Mouse (Mus musculus) cortical plate, adult 2 months (tissue): ENCODE results near the gene Pcyt2. TPM values are rescaled to one million over a fixed set of nuclear protein-coding genes. Genes with fewer than 3 reads are reported as not detected.
A peak's percentile ranks its signal among the peaks of the same experiment; 100 is the strongest.

Source experiments
- H3K27ac ChIP-seq: fragments of 200-500 bp; 2 replicates; pipeline ENCODE4 v1.5.1; 2012; ENCODE audit warnings: low read length, control low read depth, inconsistent platforms; ENCODE audit not compliant: insufficient read depth
- H3K4me1 ChIP-seq: fragments of 200-500 bp; 2 replicates; pipeline ENCODE4 v1.6.1; 2011; ENCODE audit warnings: low read length; ENCODE audit not compliant: control insufficient read depth, insufficient read depth
- H3K4me3 ChIP-seq: fragments of 200-500 bp; 2 replicates; pipeline ENCODE4 v1.5.1; 2011; ENCODE audit warnings: mild to moderate bottlenecking, low read length, control low read depth; ENCODE audit not compliant: insufficient read depth
- CTCF ChIP-seq: fragments of 200-500 bp; IDR thresholded peaks from 2 replicates; pipeline ENCODE4 v1.5.1; 2011; ENCODE audit warnings: mild to moderate bottlenecking, control low read depth, low read length; ENCODE audit not compliant: insufficient read depth; ENCODE audit errors: extremely low read depth
- POLR2A ChIP-seq: fragments of 200-500 bp; IDR thresholded peaks from 2 replicates; pipeline ENCODE4 v1.6.1; 2011; ENCODE audit warnings: mild to moderate bottlenecking, low read length, control low read depth; ENCODE audit not compliant: insufficient read depth; ENCODE audit errors: extremely low read depth
- polyA plus RNA-seq: library from polyadenylated mRNA; depleted of rRNA; stranded (reverse); fragments of >200 nt; gene quantifications from 2 replicates; pipeline ENCODE4 v1.2.3, GENCODE M21; 2012; rRNA removed

Gene Pcyt2
- polyA plus RNA-seq, 1 experiment: 281 TPM

DNA sequence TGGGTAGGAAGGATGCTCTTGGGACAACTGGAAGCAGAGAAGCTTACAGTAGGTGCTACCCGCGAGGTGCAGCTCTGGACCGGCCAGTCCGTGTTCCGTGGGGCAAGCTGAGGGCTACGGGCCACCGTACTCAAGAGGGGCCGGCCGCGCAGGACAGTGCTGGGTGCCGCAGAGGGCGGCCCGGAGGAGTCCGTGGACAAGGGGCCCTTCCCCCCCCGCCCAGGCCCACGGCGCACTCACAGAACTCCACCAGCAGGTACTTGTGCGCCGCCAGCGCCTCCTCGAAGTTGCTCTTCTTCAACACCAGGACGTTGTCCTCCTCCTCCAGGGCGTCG lies 45.4 kb downstream of the Pcyt2 start:
- Histone ChIP-seq H3K4me1 (peaks cover 6% of the 10 kb centered on the region; the same call in 1 of the 2 replicates), H3K27ac (no peak overlapping the region), H3K4me3 (peak overlapping the region; percentile 87)
- TF ChIP-seq CTCF (no peak), POLR2A (no peak)

DNA sequence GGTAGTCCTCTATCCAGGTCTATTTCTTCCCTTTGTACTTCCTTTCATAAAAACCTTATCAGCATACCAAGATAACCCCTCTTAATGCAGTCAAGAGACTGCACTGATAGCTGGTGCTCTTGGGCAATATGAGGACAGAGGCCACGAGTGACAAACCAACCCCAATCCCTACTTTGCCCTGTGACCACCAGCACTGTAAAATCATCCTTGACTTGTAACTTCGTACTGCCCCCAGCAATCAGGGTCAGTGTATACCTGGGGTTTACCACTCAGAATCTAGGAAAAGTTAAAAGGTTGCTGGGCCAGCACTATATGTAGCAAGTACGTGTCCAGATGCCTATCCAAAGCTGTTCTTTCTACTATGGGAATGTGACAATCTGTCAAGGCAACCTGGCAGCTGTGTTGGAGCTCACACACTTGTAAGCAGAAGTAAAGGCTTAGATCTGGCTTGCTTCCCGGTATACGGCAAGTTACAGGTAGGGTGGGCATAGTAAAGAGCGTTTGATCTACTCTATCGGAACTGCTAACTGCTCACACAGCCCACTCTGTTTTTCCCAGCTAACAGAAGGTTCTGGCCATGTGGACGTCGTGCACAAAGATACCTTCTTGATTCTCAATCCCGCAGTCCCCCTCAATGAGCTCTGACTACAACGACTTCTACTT lies 45.9 kb downstream of the Pcyt2 start:
- Histone ChIP-seq H3K27ac (no peak overlapping the region), H3K4me1 (peaks cover 6% of the 10 kb centered on the region; the same call in 1 of the 2 replicates), H3K4me3 (peak overlapping the region; percentile 87)
- TF ChIP-seq POLR2A (no peak), CTCF (no peak)

DNA sequence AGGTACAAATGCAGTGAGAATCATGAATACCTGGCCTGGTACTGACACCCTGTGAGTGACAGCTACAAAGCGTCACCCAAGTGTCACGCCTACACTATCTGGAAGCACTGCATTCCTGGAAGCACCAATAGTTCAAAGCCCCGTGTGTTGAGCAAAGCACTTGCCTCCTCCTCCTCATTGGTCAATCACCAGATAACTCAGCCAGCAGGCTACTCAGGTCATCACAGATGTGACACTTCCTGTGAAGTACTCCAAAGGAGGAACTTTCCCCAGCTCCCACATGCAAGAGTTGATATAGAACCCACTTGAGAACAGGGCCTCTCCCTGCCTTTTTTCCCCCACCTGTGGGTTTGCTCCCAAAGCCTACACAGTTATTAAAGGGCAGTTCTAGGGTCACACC lies 46.6 kb downstream of the Pcyt2 start:
- no peak for TF ChIP-seq POLR2A
- no peak for TF ChIP-seq CTCF
- H3K4me3 ChIP-seq: no peak overlapping the region

DNA sequence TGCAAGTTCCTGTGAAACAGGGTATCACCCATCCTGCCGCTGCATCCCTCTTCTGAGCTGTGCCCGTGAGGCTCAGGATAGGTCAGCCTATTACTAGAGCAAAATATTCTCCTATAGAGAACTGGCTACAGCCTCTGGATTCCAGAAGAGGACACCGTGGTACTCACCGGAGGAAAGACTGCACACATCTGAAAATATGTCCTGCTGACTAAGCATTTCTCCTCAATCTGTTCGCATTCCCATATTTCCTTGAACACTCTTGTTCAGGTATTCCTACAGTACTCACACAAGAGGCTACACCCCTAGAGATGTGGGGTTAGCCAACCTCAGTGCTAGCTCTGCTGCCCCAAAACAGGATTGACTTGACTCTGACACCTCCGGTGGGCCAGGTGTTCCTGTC lies 49.4 kb downstream of the Pcyt2 start:
- Histone ChIP-seq H3K4me3 (no peak overlapping the region), H3K27ac (no peak overlapping the region), H3K4me1 (peaks cover 4% of the 10 kb centered on the region; the same call in 1 of the 2 replicates)
- TF ChIP-seq CTCF (no peak), POLR2A (no peak)

More for the DNA sequence above, 46.6 kb downstream of the Pcyt2 start:
- H3K4me1 ChIP-seq: peaks cover 6% of the 10 kb centered on the region; the same call in 1 of the 2 replicates
- no peak overlapping the region for H3K27ac ChIP-seq

DNA sequence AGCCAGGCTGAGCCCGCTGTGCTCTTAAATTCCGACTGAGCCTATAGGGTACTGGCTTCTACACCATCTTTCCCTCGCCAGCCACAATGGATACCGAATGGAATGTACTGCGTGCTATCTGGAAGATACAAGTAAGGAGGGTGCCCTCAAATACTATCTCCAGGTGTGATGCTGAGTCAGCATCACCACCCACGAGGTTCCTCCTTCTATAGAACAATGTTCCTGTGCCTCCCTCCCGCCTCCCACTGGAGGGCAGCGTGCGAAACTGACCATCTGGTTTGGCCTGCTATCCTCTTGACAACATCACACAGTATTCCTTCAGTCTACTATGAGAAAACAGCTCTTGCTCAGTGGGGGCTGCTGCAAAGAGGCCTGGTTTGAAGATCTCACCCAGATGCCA lies 52.6 kb downstream of the Pcyt2 start:
- H3K4me1 ChIP-seq: no peaks in the 10 kb centered on the region
- H3K4me3 ChIP-seq: no peak overlapping the region
- H3K27ac ChIP-seq: no peak overlapping the region
- TF ChIP-seq CTCF (no peak), POLR2A (no peak)

DNA sequence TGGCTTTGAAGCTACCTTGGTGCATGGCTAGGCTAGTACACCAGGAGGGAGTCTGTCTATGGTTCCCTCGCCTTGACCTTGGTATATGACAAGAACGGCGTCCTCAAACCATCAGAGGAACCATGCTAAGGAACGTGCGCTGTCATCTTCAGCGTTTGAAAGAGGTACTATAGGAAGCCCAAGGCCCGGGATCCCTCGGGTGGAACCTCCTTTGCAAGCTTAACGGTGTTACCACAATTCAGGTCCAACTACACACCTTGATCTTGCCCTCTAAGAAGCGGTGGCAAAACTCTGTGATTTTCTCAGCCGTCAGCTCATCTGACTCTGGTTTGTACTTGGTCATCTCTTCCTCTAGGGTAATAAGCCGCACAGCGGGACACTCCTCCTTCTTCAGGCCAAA lies 54.8 kb downstream of the Pcyt2 start:
- TF ChIP-seq CTCF: no peak
- no peak for TF ChIP-seq POLR2A
- H3K4me3 ChIP-seq: no peak overlapping the region
- no peak overlapping the region for H3K27ac ChIP-seq
- H3K4me1 ChIP-seq: no peaks in the 10 kb centered on the region

DNA sequence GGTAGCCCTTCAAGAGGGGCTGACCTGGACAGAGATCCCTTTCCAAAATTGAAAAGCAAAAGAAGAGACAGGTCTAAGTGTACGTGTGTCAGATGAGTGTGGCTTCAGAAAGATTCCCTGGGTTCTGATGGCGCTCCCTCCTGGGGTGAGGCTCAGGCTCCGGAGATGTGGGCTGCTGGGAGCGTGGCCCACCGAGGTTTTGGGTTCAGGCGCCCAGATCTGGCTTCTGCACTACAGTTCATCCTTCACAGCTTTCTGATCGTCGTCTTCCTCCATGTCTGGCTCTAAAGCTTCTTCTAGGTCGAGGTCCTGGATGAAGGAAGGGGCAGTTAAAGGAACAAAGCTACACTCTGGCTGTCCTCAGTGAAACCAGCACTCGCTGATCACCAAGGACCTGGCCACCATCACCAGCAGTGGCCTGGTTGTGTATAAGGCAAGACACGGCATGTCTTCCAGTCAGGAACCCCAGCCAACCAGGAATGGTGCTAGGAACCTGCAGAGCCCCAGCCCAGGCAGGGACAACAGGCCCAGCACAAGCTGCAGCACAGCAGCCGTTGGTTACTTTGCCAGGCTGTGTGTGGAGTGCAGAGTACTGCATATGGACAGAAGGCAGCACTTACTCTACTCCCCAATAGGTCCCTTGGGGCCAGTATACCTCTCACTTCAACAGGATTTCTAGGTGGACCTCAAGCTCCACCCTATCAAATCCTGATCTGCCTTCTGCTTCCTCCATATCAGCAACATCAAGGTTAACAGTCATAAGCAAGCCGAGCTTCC lies 56.6 kb downstream of the Pcyt2 start:
- no peak overlapping the region for H3K27ac ChIP-seq
- no peak overlapping the region for H3K4me3 ChIP-seq
- no peaks in the 10 kb centered on the region for H3K4me1 ChIP-seq
- TF ChIP-seq CTCF: no peak
- no peak for TF ChIP-seq POLR2A

Other genes starting within 250 kb of the Pcyt2 start
- 22.8 and 23.9 TPM in 2 replicates for gene Faap100, start 239.2 kb downstream of the Pcyt2 start, polyA plus RNA-seq
- 62.0 and 62.7 TPM in 2 replicates for gene Nploc4, start 180.2 kb downstream of the Pcyt2 start, polyA plus RNA-seq
- 0.15 TPM in 1 of 2 replicates, not detected in the other for gene Tspan10, start 175.3 kb downstream of the Pcyt2 start, polyA plus RNA-seq
- 0.59 and 0.81 TPM in 2 replicates for gene Pde6g, start 164.4 kb downstream of the Pcyt2 start, polyA plus RNA-seq
- gene Oxld1, start 159.9 kb downstream of the Pcyt2 start, polyA plus RNA-seq: 15.0 and 17.4 TPM in 2 replicates
- 27.6 and 28.5 TPM in 2 replicates for gene Ccdc137, start 159.8 kb downstream of the Pcyt2 start, polyA plus RNA-seq
- gene Arl16, start 150.3 kb downstream of the Pcyt2 start, polyA plus RNA-seq: 46.0 and 46.2 TPM in 2 replicates
- gene Mrpl12, start 133.3 kb downstream of the Pcyt2 start, polyA plus RNA-seq: 96.3 and 96.6 TPM in 2 replicates
- gene Slc25a10, start 126.1 kb downstream of the Pcyt2 start, polyA plus RNA-seq: 29.0 and 30.0 TPM in 2 replicates
- gene Gcgr, start 87.2 kb downstream of the Pcyt2 start, polyA plus RNA-seq: 0.13 TPM in 2 replicates
- 158 and 160 TPM in 2 replicates for gene Mcrip1, start 68.2 kb downstream of the Pcyt2 start, polyA plus RNA-seq
- gene Ppp1r27, start 66.8 kb downstream of the Pcyt2 start, polyA plus RNA-seq: not detected in 2 replicates
- 88.9 and 91.2 TPM in 2 replicates for gene P4hb, start 44.7 kb downstream of the Pcyt2 start, polyA plus RNA-seq
- gene Arhgdia, start 36.3 kb downstream of the Pcyt2 start, polyA plus RNA-seq: 416 and 442 TPM in 2 replicates
- 42.1 and 46.9 TPM in 2 replicates for gene Alyref, start 19.6 kb downstream of the Pcyt2 start, polyA plus RNA-seq
- gene Anapc11, start 19.5 kb downstream of the Pcyt2 start, polyA plus RNA-seq: 148 and 161 TPM in 2 replicates
- 0.58 and 1.1 TPM in 2 replicates for gene Npb, start 9.5 kb downstream of the Pcyt2 start, polyA plus RNA-seq
- gene Sirt7, start 7.3 kb upstream of the Pcyt2 start, polyA plus RNA-seq: 98.2 and 105 TPM in 2 replicates
- gene Mafg, start 15.7 kb upstream of the Pcyt2 start, polyA plus RNA-seq: 83.7 and 83.9 TPM in 2 replicates
- 2.2 and 3.6 TPM in 2 replicates for gene Pycr1, start 25.8 kb upstream of the Pcyt2 start, polyA plus RNA-seq
- 3.4 and 3.6 TPM in 2 replicates for gene Myadml2, start 30.2 kb upstream of the Pcyt2 start, polyA plus RNA-seq
- gene Notum, start 43.2 kb upstream of the Pcyt2 start, polyA plus RNA-seq: 6.8 and 7.1 TPM in 2 replicates
- 46.2 and 46.8 TPM in 2 replicates for gene Aspscr1, start 55.0 kb upstream of the Pcyt2 start, polyA plus RNA-seq
- gene Cenpx, start 95.8 kb upstream of the Pcyt2 start, polyA plus RNA-seq: 36.2 and 40.2 TPM in 2 replicates
- 114 and 137 TPM in 2 replicates for gene Lrrc45, start 96.0 kb upstream of the Pcyt2 start, polyA plus RNA-seq
- gene Rac3, start 103.5 kb upstream of the Pcyt2 start, polyA plus RNA-seq: 60.4 and 72.2 TPM in 2 replicates
- gene Dcxr, start 109.3 kb upstream of the Pcyt2 start, polyA plus RNA-seq: 20.5 and 21.3 TPM in 2 replicates
- 4.6 and 4.9 TPM in 2 replicates for gene Cbr2, start 114.2 kb upstream of the Pcyt2 start, polyA plus RNA-seq
- gene Hmga1b, start 144.9 kb upstream of the Pcyt2 start, polyA plus RNA-seq: 1.4 and 2.8 TPM in 2 replicates
- gene Rfng, start 166.3 kb upstream of the Pcyt2 start, polyA plus RNA-seq: 98.9 and 103 TPM in 2 replicates
- gene Gps1, start 166.3 kb upstream of the Pcyt2 start, polyA plus RNA-seq: 223 and 224 TPM in 2 replicates
- gene Dus1l, start 178.5 kb upstream of the Pcyt2 start, polyA plus RNA-seq: 49.8 and 51.3 TPM in 2 replicates
- 219 and 242 TPM in 2 replicates for gene Fasn, start 206.6 kb upstream of the Pcyt2 start, polyA plus RNA-seq